Mouse (Mus musculus) gastrocnemius, postnatal 36 days (tissue): Measurements from ENCODE around the gene Gm44805. TPM values are rescaled to one million over a fixed set of nuclear protein-coding genes. Genes with fewer than 3 reads are reported as not detected.

Experiments used
- DNase-seq, 2 experiments: peaks; one replicate each; pipeline ENCODE4 v3.0.0; 2022
- intact Hi-C: fragments of 180-260 bp; cut with DNase I; formaldehyde crosslinking; loops from one replicate; pipeline ENCODE4 v1.15.1; 2025
- total RNA-seq, 2 experiments: library from RNA; stranded (reverse); gene quantifications; 2 replicates each; pipeline ENCODE4 v1.2.3; 2021

Gene Gm44805
- total RNA-seq, 2 experiments from 2014 or later = not detected

- peak; percentile 38 to 42 for DNase-seq
- intact Hi-C loops = no loop called here
These were observed 46.6 kb downstream of the Gm44805 start for GRCm38 (mm10) chr7:19634591-19634990.

- intact Hi-C loops = no loop called here
- no peak for DNase-seq
These were observed 47.4 kb downstream of the Gm44805 start for GRCm38 (mm10) chr7:19633855-19634254.

- intact Hi-C loops = no loop called here
- DNase-seq = no peak
These were observed 48.0 kb downstream of the Gm44805 start for GRCm38 (mm10) chr7:19633197-19633596.

- intact Hi-C loops = no loop called here
- DNase-seq = no peak
These were observed 48.5 kb downstream of the Gm44805 start for GRCm38 (mm10) chr7:19632720-19633119.

GRCm38 (mm10) chr7:19632275-19632674 lies 48.9 kb downstream of the Gm44805 start:
- intact Hi-C loops = no loop called here

GRCm38 (mm10) chr7:19629361-19629734 lies 51.9 kb downstream of the Gm44805 start, which contains the start of gene Relb:
Relb (minus strand) TSS chr7:19629438.
- DNase-seq = peak; percentile 87 to 89
- intact Hi-C loops = no loop called here

More at GRCm38 (mm10) chr7:19632275-19632674, 48.9 kb downstream of the Gm44805 start:
- no peak for DNase-seq

- DNase-seq = peak; percentile 92 to 95
- intact Hi-C loops = no loop called here
These were observed 52.5 kb downstream of the Gm44805 start for GRCm38 (mm10) chr7:19628536-19629360.

- intact Hi-C loops = no loop called here
- DNase-seq = no peak
These were observed 53.1 kb downstream of the Gm44805 start for GRCm38 (mm10) chr7:19628192-19628535.

- intact Hi-C loops = no loop called here
- no peak for DNase-seq
These were observed 53.5 kb downstream of the Gm44805 start for GRCm38 (mm10) chr7:19627721-19628120.

- intact Hi-C loops = no loop called here
- DNase-seq = no peak
These were observed 57.8 kb downstream of the Gm44805 start for GRCm38 (mm10) chr7:19623433-19623832.

- no peak for DNase-seq
- intact Hi-C loops = no loop called here
These were observed 59.0 kb downstream of the Gm44805 start for GRCm38 (mm10) chr7:19622241-19622640.

Other genes starting within 250 kb of the Gm44805 start
- 10 to 100 TPM; 14.9 to 15.5 TPM for gene Mark4, start 222.6 kb downstream of the Gm44805 start, total RNA-seq
- under 1 TPM; 0.51 to 0.72 TPM for gene Exoc3l2, start 218.1 kb downstream of the Gm44805 start, total RNA-seq
- gene Bloc1s3, start 173.1 kb downstream of the Gm44805 start, total RNA-seq = 1 to 10 TPM; 1.5 to 1.7 TPM
- gene Trappc6a, start 173.0 kb downstream of the Gm44805 start, total RNA-seq = 1 to 10 TPM; 6.4 to 8.8 TPM
- not detected for gene Nkpd1, start 163.6 kb downstream of the Gm44805 start, total RNA-seq
- gene Ppp1r37, start 118.3 kb downstream of the Gm44805 start, total RNA-seq = 10 to 100 TPM; 34.8 to 41.4 TPM
- gene Zfp296, start 104.1 kb downstream of the Gm44805 start, total RNA-seq = under 1 TPM; 0.23 to 0.44 TPM
- 10 to 100 TPM; 59.1 to 65.1 TPM for gene Gemin7, start 103.8 kb downstream of the Gm44805 start, total RNA-seq
- 10 to 100 TPM; 10.9 to 12.0 TPM for gene Clasrp, start 76.9 kb downstream of the Gm44805 start, total RNA-seq
- 1 to 10 TPM; 5.1 to 6.0 TPM for gene Relb, start 52.0 kb downstream of the Gm44805 start, total RNA-seq
- 10 to 100 TPM; 39.2 to 45.7 TPM for gene Clptm1, start 16.4 kb downstream of the Gm44805 start, total RNA-seq
- under 1 TPM in 1 of 2 experiments, not detected in 1; 0.99 TPM for gene Apoc2, start 3.5 kb downstream of the Gm44805 start, total RNA-seq
- under 1 TPM in 1 of 2 experiments, not detected in 1; 0.43 TPM for gene Apoc4, start 56 bp upstream of the Gm44805 start, total RNA-seq
- gene Apoc1, start 11.2 kb upstream of the Gm44805 start, total RNA-seq = 1 to 10 TPM in 1 of 2 experiments, under 1 TPM in 1; 0.94 to 1.4 TPM
- 10 to 100 TPM; 49.0 to 51.4 TPM for gene Apoe, start 17.8 kb upstream of the Gm44805 start, total RNA-seq
- gene Tomm40, start 34.0 kb upstream of the Gm44805 start, total RNA-seq = 10 to 100 TPM; 36.8 to 47.6 TPM
- gene Nectin2, start 69.1 kb upstream of the Gm44805 start, total RNA-seq = 1 to 10 TPM; 2.0 to 2.3 TPM
- gene Bcam, start 89.6 kb upstream of the Gm44805 start, total RNA-seq = 10 to 100 TPM; 22.0 to 22.6 TPM
- gene Cblc, start 115.4 kb upstream of the Gm44805 start, total RNA-seq = not detected
- 1 to 10 TPM; 1.1 to 1.5 TPM for gene Bcl3, start 141.3 kb upstream of the Gm44805 start, total RNA-seq
- not detected for gene Gm19345, start 170.6 kb upstream of the Gm44805 start, total RNA-seq
- not detected for gene Ceacam16, start 179.9 kb upstream of the Gm44805 start, total RNA-seq
- gene Ceacam19, start 206.5 kb upstream of the Gm44805 start, total RNA-seq = not detected
- 1 to 10 TPM; 4.6 to 7.7 TPM for gene Pvr, start 239.7 kb upstream of the Gm44805 start, total RNA-seq